Mouse (Mus musculus) hematopoietic stem cell, adult 5-6 weeks (primary cell): ENCODE data around the gene Abca7. TPM values are rescaled to one million over a fixed set of nuclear protein-coding genes. Genes with fewer than 3 reads are reported as not detected.
A peak's percentile ranks its signal among the peaks of the same experiment; 100 is the strongest.

Source experiments
- ATAC-seq, 2 experiments: fragments of 125-278 bp in 1 of 2; replicated peaks in 1 of 2; 2 replicates each; pipeline ENCODE4 v1.8.0; 2016 to 2017; ENCODE audit warnings: inconsistent platforms in 2 of 2, mild to moderate bottlenecking in 2 of 2, moderate number of reproducible peaks in 2 of 2, low read depth in 1 of 2, moderate TSS enrichment in 1 of 2; ENCODE audit not compliant: low FRiP score in 2 of 2, poor library complexity in 2 of 2, severe bottlenecking in 2 of 2, insufficient read depth in 1 of 2, low TSS enrichment in 1 of 2
- total RNA-seq: library from RNA; stranded (forward); fragments of 172-1452, 232-1000 nt; gene quantifications from 2 replicates; pipeline ENCODE4 v1.2.3, GENCODE M21; 2017

Abca7 gene
- total RNA-seq, 1 experiment from 2014 or later, result 11.5 TPM

DNA sequence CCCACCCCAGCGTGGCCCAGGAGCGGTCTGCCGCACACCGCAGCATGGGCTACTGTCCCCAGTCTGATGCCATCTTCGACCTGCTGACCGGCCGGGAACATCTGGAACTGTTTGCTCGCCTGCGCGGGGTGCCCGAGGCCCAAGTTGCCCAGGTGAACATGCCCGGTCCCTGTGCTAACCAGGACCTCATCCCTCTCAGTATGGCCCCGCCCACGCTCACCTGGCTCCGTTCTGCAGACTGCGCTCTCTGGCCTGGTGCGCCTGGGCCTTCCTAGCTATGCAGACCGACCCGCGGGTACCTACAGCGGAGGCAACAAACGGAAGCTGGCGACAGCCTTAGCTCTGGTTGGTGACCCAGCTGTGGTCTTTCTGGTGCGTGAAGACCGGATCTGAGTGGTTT, 17.3 kb downstream of the Abca7 start:
- ATAC-seq, result no peak

DNA sequence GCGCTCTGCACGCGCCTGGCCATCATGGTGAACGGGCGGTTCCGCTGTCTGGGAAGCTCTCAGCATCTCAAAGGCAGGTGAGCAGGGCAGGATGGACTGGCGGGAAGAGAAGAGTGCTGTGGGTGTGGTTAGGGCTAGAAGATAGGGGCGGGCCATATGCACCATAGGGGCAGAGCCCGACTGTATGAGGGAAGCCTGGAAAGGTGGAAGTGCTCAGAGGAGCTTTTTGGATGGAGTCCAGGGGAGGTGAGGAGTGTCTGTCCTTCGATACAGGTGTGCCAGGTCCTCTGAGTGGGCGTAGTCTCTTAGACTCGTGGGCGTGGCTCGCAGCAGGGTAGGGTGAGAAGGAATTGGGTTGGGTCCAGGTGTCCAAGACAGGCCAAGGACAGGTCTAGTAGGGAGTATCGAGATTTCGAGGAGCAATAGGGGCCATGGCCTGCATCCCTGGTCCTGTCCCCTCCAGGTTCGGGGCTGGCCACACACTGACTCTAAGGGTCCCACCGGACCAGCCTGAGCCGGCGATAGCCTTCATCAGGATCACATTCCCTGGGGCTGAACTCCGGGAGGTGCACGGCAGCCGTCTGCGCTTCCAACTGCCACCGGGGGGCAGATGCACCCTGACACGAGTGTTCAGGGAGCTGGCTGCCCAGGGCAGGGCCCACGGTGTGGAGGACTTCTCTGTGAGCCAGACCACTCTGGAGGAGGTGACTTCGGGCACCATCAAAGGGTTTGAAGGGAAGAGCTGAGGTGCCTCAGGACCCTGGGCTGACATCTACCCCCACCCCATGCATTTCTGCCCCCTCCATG, 18.4 kb downstream of the Abca7 start:
- no peak for ATAC-seq

DNA sequence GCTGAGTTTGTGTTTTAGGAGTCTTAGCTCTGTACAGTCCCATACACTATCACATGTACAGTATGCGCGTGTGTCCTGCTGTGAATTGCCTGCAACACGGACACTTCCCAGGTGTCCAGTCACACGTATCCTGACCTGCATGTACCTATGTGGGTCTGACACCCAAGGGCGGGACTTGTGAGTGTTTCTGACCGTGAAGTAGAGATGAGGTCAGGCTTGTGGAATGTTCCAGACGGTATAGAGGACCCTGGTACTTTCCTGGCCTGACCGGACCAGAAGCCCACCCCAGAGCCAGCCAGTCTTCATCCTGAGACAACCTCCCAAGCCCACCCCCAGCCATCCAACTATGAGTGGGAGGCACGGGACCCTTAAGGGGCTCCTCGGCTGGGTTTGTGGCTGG, 19.3 kb downstream of the Abca7 start:
- no peak for ATAC-seq

DNA sequence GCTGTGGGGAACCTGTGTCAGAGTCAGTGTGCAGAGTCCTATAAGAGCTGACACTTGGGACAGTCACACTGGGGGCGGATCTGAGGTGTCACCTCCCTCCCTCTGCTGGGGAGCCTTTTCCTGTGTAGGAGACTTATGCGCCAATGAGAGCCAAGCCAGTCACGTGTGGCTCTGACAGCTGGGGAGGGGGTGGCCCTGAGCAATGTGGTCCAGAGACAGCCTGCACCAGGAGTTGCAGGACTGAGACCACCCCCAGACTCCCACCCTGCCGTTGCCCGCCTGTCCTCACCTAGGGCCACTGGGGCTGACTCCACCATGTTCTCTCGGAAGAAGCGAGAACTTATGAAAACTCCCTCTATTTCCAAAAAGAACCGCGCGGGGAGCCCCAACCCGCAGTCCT, 20.2 kb downstream of the Abca7 start, which contains the start of gene Arhgap45:
TSS of gene Arhgap45 (plus strand) at position 143 of the 400 bp plus-strand sequence.
- ATAC-seq, result peak; percentile 83 to 85

DNA sequence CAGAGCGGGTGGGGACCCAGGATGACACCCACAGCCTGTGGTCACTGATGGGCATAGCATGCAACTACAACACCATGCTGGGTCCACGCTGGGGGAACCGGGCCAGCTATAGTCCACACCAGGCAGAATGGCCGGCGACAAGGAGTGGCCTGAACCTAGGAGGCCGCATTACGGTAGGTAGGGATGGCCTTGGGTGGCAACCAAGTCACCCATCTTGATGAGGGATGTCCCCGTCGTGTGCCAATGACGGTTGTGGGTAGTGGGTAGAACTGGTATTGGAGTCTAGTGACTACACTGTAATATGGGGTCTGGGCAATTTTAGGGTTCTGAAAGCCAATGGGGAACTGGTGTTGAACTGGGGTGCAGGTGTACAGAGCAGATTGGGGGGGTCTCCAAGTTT, 20.6 kb downstream of the Abca7 start:
- peak in 1 of 2 experiments; percentile 14; a peak in 1 of 4 replicates for ATAC-seq

DNA sequence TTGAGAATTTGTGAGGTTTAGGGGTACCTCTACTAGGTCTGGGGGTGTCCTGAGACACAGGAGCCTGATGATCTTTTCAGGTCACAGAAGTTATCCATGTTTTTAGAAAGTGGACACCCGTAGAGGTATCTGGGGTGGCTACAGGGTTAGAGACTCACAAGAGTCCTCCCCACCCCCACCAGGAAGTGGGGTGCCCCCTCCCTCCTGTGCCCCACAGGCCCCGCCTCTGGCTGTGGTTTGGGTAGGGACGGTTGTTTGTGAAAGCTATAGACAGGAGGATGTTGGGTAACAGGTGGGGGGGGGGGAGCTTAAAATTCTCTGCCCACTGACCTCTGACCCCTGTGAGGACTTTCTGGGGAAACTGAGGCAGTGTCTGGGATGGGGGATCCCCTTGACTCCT, 21.1 kb downstream of the Abca7 start:
- peak; percentile 20 to 40; a peak in 2 of 4 replicates for ATAC-seq

DNA sequence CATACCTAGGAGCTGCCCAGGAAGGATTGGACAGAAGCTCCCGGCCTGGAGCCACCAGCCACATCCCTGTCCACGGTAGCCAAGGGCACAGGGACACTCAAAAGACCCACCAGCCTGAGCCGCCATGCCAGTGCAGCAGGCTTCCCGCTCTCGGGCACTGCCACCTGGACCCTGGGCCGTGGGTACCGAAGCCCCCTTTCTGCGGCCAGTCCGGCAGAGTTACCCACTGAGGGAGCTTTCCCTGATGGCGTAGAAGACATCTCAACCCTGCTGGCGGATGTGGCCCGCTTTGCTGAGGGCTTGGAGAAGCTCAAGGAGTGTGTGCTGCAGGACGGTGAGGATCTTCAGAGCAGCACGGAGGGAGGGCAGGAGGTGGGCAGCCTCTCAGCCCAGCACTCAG, 21.5 kb downstream of the Abca7 start:
- ATAC-seq, result no peak

DNA sequence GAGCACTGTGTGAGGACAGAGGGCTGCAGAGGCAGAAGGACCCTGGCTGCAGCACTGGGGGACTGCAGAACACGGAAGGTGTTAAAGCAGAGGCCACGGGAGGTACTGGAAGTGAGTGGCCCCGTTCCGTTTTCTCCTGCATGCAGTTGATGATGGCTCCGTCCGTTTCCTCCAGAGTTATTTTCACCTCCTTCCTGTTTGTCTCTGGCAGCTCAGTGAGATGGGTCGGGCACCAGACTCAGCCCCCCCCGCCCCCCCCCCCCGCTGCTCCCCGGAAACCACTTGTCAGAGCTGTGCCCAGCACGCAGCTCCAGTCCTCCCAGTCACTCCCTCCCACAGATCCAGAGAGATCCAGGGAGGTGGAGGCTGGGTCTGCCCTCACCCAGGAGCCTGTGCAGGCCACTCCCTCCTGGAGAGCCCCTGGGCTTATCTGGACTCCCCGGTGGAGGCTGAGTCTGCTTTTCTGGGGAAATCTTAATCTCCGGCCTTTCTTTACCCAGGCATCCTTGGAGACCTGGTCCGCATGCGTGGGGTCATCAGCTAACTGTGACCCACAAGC, 22.5 kb downstream of the Abca7 start:
- ATAC-seq, result no peak

DNA sequence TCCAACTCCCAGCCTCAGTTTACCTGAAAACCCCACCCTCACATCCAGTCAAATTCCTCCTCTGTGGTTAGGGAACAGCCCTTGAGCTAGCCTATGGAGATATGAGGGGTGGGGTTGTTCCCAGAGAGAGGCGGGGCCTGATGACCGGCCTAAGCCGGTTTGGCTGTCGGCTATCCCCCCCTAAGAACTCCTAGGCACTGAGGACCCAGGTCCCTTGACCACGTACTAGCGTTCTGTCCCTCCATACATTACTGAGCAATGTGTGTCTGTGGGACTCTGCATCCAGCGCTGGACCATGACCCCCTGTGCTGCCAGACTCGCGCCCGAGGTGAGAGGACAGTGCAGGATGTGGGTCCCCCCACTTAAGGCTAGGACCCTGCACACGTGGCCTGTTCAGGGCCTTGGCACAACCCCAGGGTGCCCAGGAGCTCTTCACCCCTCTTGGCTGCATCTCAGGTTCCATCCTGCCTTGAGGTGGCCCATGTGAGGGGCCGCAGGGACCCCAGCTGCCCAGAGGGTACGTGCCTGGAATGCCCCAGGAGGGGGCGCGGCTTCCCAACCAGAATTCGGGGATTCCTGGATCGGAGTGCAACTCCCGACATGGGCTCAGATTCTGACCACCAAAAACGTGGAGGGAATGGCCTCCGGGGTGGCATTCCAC, 23.3 kb downstream of the Abca7 start:
- ATAC-seq, result no peak

DNA sequence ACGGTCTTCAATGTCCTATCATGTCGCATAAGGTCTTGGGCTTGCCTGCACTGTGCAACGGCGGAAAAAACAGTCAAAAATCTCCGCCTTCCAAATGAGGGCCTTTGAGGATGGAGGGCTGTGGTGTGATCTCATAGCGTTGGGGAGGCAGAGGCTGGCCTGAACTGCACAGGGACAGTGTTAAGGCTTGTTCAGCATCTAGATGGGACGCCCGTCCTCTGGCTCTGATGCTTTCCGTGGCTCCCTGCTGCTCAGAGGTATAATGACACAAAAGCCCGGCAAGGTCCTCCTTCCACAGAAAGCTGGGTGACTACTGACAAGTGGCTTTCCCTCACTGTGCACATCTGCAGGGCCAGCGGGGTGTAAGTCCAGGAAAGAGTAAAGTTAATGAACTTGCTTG, 23.9 kb downstream of the Abca7 start:
- ATAC-seq, result no peak

DNA sequence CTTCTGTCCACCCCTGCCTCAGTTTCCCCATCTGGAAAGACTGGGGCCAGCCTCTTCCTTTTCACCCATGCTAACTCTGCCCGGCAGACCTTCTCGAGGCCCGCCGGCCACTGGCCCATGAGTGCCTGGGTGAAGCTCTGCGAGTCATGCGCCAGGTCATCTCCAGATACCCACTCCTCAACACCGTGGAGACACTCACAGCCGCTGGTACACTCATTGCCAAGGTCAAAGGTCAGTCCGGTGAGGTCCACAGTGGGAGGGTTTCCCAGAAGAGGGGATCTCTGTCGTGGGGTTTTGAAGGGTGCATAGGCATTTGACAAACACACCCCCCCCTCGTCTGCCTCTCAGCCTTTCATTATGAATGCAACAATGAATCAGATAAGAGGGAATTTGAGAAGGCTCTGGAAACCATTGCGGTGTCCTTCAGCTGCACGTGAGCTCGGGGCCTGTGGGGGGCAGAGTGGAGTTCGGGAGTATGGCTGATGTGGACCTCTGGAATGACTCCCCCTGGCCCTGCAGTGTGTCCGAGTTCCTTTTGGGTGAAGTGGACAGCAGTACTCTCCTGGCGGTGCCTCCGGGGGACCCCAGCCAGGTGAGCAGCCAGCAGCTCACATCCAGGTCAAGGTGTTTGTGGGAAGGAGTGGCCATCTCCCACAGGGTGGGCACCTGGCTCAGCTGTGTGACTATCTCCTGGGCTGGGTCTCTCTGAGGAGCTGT, 24.5 kb downstream of the Abca7 start:
- ATAC-seq, result no peak

DNA sequence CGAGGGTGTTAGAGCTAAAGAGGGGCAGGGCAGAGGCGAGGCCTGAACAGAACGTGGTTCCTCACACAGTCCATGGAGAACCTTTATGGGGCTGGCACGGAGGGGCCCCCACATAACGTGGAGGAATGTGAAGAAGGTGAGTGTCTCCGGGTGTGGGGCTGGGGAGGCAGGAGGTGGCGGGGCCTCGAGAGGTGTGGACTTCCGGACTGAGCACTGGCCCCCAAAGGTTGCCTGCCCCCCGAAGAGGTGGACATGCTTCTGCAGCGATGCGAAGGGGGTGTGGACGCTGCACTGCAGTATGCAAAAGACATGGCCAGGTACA, 25.0 kb downstream of the Abca7 start:
- no peak for ATAC-seq

DNA sequence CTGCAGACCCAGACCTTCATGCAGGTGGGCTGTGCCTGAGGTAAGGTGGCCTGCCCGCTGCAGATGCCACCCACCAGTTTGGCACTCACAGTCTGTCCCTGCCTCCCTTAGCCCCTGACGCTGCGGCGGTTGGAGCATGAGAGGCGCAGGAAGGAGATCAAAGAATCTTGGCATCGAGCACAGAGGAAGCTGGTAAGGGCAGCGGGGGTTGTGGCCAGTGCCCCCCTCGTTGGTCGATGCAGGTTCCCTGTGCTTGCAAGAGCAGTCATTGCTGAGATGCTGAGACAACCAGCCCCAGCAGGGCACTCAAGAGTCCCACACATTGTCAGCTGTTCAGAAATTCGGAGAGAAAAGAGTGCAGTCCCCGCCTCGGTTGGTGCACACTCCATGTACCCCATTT, 25.9 kb downstream of the Abca7 start:
- ATAC-seq, result peak; percentile 33 to 55

DNA sequence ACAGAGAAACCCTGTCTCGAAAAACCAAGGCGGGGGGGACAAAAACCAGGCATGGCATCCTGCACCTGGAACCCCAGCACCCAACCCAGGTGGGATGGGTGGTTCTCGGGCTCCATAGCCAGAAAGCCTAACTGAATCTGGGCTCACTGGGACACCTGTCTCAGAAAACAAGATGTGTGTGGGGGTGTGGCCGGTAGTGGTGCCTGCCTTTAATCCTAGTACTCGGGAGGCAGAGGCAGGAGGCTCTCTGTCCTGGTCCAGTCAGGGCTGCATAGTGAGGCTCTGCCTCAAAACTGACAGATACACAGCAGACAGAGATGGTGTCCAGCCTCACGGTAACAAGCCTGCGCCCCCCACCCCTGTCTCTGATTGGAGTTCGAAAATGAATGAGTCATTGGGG, 26.5 kb downstream of the Abca7 start:
- ATAC-seq, result no peak

DNA sequence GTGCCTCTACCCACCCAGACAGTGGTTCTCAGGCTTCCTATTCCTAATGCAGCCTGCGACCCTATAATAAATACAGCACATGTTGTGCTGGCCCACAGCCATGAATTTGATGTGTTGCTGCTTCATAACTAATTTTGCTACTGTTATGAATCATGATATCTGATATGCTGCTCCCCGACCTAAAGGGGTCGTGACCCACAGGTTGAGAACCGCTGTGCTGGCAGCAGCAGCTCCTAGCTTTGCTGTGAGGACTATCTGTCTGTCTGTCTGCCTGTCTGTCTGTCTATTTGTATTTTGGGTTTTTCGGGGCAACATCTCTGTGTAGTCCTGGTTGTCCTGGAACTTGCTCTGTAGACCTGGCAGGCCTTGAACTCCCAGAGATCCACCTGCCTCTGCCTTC, 27.5 kb downstream of the Abca7 start:
- ATAC-seq, result no peak

DNA sequence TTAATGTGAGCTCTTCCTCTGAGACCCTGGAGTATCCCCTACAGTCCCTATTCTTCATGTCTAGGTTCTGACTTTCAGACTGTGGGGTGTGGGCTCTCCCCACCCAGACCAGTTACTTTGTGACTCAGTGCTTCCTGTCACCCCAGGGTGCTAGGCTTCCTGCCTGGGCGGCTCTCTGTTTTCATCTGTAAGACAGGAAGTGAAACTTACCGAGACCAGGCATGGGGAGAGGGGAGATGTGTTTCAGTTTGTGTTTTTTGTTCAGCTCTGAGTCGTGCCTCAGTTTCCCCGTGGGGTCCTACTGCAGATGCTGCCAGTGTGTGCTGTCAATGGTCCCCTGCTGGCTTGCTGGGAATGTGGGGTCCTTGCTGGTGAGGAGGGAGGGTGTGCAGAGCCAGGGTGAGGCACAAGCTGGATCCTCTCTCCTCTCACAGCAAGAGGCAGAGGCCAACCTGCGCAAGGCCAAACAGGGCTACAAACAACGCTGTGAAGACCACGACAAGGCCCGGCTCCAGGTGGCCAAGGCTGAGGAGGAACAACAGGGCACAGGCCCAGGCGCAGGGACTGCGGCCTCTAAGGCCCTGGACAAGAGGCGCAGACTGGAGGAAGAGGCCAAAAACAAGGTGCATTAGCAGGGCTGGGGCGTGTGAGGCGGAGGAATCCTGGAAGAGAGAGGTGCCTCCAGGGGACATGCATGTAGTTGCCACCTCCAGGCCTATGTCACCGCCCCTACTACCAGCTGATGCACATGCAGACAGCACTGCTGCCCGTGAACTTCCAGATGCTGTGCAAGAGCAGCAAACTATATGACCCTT, 28.1 kb downstream of the Abca7 start:
- peak in 1 of 2 experiments; percentile 26; a peak in 1 of 4 replicates for ATAC-seq

DNA sequence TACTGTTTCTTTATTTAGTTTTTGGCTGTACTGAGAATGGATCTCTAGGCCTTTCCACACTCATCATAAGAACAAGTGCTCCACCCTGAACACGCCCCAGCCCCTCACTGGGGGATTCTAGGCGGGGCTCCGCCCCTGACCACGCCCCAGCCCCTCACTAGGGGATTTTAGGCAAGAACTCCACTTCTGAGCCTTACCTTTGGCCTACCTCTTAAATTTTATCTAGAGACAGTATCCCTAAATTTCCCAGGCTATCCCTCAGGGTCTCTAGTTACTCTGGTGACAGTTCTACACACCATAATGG, 28.7 kb downstream of the Abca7 start:
- ATAC-seq, result no peak
